Mouse (Mus musculus): ENCODE measurements around the gene Zbtb4.

GRCm38 (mm10) chr11:69715929-69716328, 49.8 kb upstream of the Zbtb4 start:
- TF ChIP-seq CTCF (IDR thresholded peaks at IDR 0.05; ENCODE audit: borderline replicate concordance, control insufficient read depth, extremely low read depth, insufficient read depth, low read length, poor library complexity): no peak
- TF ChIP-seq POLR2A (IDR thresholded peaks at IDR 0.05; ENCODE audit: control insufficient read depth, extremely low read depth, insufficient read depth, low read length, poor library complexity): no peak

All from thymus, adult 2 months (tissue).